Mouse (Mus musculus): ENCODE data around the gene Larp4. TPM values are rescaled to one million over a fixed set of nuclear protein-coding genes. Genes with fewer than 3 reads are reported as not detected.

Gene Larp4
- total RNA-seq, 4 experiments from 2014 or later, result 41.2 to 61.1 (median 53.9) TPM

DNA sequence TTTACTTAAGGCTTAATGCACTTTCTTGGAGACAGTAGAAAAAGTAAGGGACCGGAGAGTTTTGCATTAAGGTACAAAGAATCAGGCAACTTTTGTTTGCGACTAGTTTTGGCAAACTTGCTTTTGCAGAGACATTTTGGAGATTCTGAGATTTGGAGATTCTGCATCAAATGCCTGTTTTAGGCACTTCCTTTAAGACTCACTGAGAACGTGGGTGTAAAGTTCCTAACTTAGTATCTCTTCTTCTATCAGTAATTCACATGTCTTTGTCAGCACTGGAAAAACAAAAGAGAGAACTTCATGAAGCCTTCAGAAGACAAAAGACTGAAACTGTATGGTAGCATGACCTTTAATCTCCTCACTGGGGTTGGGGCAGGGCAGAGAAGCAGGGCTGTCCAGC, 87.8 kb downstream of the Larp4 start:
- no peak for DNase-seq (ENCODE audit: low spot score)

DNA sequence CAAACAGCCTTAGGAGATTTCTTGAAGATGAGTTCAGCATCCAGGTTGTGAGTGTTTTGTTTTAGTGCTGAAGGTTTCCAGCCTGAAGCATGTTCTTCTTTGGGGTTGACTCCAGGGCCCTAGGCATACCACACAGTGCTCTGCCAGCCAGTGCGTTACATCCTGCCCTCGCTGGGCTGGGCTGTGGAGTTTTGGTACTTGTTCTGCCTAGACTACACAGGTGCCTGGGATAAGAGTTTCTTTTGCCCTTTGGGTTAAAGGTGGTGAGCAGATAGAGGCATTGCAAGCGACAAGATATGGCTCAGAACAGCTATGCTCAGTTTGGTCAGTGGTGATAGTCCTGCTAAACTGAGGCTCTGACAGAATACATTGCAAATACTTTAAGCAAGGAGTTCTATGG, 88.3 kb downstream of the Larp4 start:
- DNase-seq (ENCODE audit: low spot score), result no peak

GRCm38 (mm10) chr15:100058912-100059311, 89.0 kb downstream of the Larp4 start:
- DNase-seq (ENCODE audit: low spot score), result no peak

DNA sequence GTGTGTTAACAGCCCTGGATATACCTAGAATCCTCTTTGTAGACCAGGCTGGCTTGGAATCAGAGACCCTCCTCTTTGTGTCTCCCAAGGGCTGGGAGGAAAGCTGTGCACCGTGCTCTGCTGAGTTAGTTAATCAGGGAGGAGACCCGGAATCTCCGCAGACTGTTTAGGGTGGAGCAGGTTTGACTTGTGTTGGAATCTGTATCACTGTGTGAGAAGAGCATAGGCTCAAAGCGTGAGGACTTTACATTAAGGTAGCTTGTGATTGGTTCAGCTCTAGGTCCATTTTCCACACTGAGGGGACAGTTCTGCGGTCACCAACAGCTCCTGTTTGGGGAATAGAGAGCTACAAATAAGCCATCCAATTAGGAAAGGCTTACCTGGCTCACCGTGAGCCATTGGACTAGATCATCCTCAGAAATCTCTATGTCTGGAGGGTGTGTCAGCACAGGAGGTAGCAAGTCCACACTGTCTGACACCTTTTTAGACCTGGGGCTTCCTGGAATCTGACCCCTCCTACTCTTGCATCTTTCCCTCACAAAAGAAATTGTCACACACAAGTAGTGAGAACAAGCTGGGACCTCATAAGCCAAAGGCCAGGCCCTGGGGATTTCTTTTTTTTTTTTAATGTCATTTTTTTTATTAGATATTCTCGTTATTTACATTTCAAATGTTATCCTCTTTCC, 89.9 kb downstream of the Larp4 start:
- no peak for DNase-seq (ENCODE audit: low spot score)

DNA sequence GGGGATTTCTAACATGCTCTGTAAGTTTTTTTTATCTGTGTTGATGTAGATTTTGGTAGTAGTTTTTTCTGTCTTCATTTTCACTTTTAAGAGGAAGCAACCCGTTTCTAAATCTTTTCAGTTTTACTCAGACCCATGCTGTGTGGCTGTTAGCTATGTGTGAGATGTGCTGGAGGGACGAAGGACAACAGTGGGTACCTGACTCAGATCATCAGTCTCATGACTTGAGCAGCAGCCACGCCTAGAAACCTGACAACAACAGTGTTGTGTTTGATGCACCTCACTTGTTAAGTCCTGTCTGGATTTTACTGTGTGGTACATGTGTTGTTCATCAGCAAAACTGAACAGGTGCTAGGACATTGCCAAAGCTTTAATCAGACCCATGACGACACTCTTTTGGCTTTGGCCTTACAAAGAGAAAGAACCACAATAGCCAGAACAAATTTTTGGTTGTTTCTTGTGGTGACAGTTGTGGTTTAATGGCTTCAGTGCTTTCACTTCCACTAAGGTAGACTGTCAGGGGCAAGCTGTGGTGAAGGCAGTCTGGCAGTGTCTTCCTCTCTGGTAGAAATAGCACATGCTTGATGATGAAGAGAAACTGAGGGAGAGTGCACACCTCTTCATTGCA, 90.8 kb downstream of the Larp4 start:
- DNase-seq (ENCODE audit: low spot score), result no peak

DNA sequence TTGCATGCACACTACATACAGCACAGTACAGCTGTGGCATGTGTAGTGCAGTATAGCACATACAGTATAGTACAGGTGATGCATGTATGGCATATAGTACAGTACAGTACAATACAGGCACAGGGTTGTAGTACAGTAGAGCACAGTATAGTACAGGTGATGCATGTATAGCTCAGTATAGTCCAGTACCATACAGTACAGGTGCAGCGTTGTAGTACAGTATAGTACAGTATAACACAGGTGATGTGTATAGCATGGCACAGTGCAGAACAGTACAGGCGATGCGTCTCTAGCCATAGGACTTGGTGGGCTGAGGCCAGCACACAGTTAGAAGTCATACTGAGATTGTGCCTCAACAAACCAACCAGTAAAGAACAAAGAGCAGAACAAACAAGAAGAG, 91.5 kb downstream of the Larp4 start:
- no peak for DNase-seq (ENCODE audit: low spot score)

DNA sequence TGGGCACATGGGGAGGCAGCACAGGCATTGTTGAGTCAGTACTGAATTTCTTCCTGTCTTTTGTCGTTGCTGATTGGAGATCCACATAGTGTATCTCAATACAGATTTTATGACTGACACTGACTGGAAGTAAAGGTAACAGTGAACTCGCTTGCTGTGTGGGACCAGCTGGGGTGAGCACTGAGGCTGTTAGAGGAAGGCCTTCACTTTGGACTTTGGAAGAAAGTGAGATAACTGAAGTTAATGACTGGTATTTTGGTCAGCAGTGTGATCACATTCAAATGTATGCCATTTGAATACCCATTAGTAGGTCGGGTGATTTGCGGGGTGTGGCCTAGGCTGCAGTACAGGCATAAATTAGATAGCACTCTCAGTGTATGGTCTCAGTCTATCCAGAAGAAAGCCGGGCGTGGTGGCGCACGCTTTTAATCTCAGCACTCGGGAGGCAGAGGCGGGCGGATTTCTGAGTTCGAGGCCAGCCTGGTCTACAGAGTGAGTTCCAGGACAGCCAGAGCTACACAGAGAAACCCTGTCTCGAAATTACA, 93.4 kb downstream of the Larp4 start:
- no peak for DNase-seq (ENCODE audit: low spot score)

Other genes with a start within 250 kb of the Larp4 start
- 100 to 1,000 TPM; 240 to 284 (median 258) TPM for gene Cox14, start 244.4 kb upstream of the Larp4 start, total RNA-seq (2022)
- 10 to 100 TPM; 17.8 to 23.6 (median 18.1) TPM for gene Cers5, start 197.2 kb upstream of the Larp4 start, total RNA-seq (2022)
- 10 to 100 TPM; 17.6 to 21.7 (median 20.4) TPM for gene Lima1, start 94.6 kb upstream of the Larp4 start, total RNA-seq (2022)
- gene Fam186a, start 3.0 kb upstream of the Larp4 start, total RNA-seq (2022), result under 1 TPM; 0.08 to 0.50 (median 0.15) TPM
- 10 to 100 TPM; 19.1 to 25.3 (median 21.9) TPM for gene Dip2b, start 68.6 kb downstream of the Larp4 start, total RNA-seq (2022)